Mouse (Mus musculus) E14TG2a.4 (cell line): ENCODE measurements around the gene Cdh20.

Source experiments
- CTCF ChIP-seq: conservative IDR thresholded peaks from 2 replicates; pipeline ENCODE4 v1.5.1; 2014; ENCODE audit warnings: low read length
- NANOG ChIP-seq: IDR thresholded peaks from 2 replicates; pipeline ENCODE4 v1.6.1; 2014; ENCODE audit warnings: borderline replicate concordance, low read length, mixed read lengths
- POU5F1 ChIP-seq: IDR thresholded peaks from 2 replicates; pipeline ENCODE4 v1.6.1; 2014; ENCODE audit warnings: low read length, borderline replicate concordance

DNA sequence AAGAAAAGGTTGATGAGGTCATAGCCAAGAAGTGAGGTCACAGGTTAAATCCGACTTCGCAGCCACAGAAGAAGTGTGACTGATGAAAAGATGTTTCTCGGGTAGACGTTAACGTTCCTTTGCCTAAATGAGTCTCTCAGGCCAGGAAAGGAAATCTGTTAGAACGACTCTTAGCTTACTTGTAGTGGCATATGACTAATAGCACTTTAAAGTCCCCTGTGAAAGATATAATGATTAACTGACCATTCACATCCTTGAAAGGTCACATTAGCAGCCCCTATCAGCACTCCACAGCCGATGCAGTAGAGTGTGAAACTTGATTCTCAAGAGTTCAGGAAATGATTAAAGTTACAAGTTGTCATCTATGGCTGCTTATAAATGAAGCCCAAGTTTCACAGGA lies 164.7 kb downstream of the Cdh20 start:
- TF ChIP-seq CTCF (no peak), POU5F1 (no peak), NANOG (no peak)
